Mouse (Mus musculus): ENCODE results near the gene Scarb2. TPM values are rescaled to one million over a fixed set of nuclear protein-coding genes. Genes with fewer than 3 reads are reported as not detected.
"Not testable (repeated sequence)": the region's sequence is repeated elsewhere in the genome, so short reads cannot be mapped to it uniquely, and the experiment has no call there.

Gene Scarb2
- 18.9 and 20.2 TPM in 2 replicates for polyA plus RNA-seq (2014; fragmentation: Nextera tagmentation; extraction: Ambion mirVana)

DNA sequence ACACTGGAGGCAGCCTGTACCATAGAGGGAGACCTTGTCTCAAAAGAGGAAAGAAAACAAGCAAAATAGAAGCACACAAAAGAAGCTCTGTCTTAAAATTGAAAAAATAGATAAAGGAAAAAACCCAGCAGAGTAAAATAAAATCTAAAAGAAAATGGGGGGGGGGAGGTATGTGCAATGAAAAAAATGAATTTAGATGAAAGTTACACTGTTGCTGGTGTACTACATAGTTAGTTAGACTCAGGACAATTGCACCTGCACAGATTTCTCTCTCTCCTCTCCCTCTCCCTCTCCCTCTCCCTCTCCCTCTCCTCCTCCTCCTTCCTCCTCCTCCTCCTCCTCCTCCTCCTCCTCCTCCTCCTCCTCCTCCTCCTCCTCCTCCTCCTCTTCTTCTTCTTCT is at the start of gene Scarb2:
Gene Scarb2 (minus strand): TSS at position 101 of the 400 bp plus-strand sequence.
- Histone ChIP-seq H3K36me3 (replicated peaks; ENCODE audit: control insufficient read depth, insufficient read depth) (no peaks in the 10 kb centered on the region), H3K27ac (peak within 1 kb of the TSS; percentile 98), H3K9ac (peak within 1 kb of the TSS; percentile 89), H3K27me3 (ENCODE audit: control insufficient read depth, insufficient read depth, low read length) (no peaks in the 10 kb centered on the region), H3K9me3 (ENCODE audit: control insufficient read depth, low read length) (no peaks in the 10 kb centered on the region), H3K4me1 (replicated peaks; ENCODE audit: control insufficient read depth, insufficient read depth, low read length) (peaks cover 21% of the 10 kb centered on the region), H3K4me2 (replicated peaks) (peak within 1 kb of the TSS; percentile 57), H3K4me3 (replicated peaks; ENCODE audit: low read length) (peak within 1 kb of the TSS; percentile 64)
- DNase-seq (ENCODE audit: low spot score): no peak
- no peak for ATAC-seq (ENCODE audit: low FRiP score)

DNA sequence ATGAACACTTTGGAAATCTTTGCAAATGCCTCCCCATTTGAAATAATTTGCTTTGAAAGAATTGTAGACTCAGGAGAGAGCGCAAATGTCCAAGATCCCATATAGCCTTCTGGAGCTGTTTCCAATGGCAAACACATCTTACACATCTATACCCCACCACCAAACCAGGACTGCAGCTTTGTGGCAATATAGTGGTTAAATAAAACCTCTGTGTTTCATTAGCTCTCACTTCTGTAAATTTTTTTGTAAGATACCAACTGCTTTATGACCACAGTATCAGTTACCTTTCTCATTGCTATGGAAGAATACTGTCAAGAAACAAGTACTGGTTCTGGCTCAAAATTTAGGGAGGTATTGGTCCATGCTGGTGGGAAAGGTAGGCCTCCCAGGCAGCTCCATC is 49.3 kb upstream of the Scarb2 start:
- Histone ChIP-seq H3K9me3 (ENCODE audit: control insufficient read depth, low read length) (0 out of 2 replicates have a peak, but pooled peaks cover 6% of the 10 kb centered on the region), H3K4me1 (replicated peaks; ENCODE audit: control insufficient read depth, insufficient read depth, low read length) (no peaks in the 10 kb centered on the region), H3K36me3 (replicated peaks; ENCODE audit: control insufficient read depth, insufficient read depth) (no peaks in the 10 kb centered on the region), H3K27me3 (ENCODE audit: control insufficient read depth, insufficient read depth, low read length) (no peaks in the 10 kb centered on the region), H3K4me3 (replicated peaks; ENCODE audit: low read length) (no peak overlapping the region), H3K4me2 (replicated peaks) (no peak overlapping the region), H3K27ac (no peak overlapping the region), H3K9ac (no peak overlapping the region)
- no peak for ATAC-seq (ENCODE audit: low FRiP score)
- no peak for DNase-seq (ENCODE audit: low spot score)
- WGBS: 100% methylated on average over 1 of the region's 1 CpGs

DNA sequence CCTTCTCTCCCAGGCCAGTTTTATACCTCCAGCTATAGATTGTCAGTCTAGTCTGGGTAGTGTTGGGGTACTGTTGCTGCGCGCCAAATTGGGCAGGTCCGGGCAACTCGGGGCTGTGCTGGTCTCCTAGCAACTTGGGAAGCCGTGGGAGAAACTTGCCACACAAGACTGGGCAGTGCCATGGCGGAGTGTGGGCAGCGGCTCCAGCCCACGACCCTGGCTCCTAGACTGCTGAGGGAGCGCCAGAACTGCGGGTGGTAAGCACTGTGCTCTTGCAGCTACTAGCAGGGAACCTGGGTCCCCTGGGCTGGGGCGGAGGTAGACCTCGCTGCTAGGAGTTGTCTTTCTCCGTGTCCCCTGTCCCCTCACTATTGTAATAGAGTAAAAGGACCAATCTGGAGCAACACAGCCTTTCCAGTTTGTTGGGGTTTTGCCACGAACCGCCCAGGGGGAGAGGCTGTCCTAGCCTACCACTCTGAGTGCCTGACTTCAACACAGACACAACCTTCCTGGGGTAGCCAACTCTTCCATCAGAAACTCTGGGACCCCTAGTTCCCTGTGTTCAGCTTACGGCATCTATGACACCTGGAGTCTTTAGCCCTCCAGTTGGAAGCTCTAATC is 48.4 kb upstream of the Scarb2 start, which contains the start of gene Fam47e:
Gene Fam47e (plus strand): TSS at position 179 of the 621 bp plus-strand sequence.
- Histone ChIP-seq H3K27me3 (ENCODE audit: control insufficient read depth, insufficient read depth, low read length) (no peaks in the 10 kb centered on the region), H3K9ac (no peak within 1 kb of the TSS), H3K36me3 (replicated peaks; ENCODE audit: control insufficient read depth, insufficient read depth) (no peaks in the 10 kb centered on the region), H3K9me3 (ENCODE audit: control insufficient read depth, low read length) (0 out of 2 replicates have a peak, but pooled peaks cover 6% of the 10 kb centered on the region), H3K4me3 (replicated peaks; ENCODE audit: low read length) (no peak within 1 kb of the TSS), H3K4me2 (replicated peaks) (no peak within 1 kb of the TSS), H3K4me1 (replicated peaks; ENCODE audit: control insufficient read depth, insufficient read depth, low read length) (no peaks in the 10 kb centered on the region), H3K27ac (no peak within 1 kb of the TSS)
- WGBS: 64% methylated on average over 16 of the region's 16 CpGs
- DNase-seq (ENCODE audit: low spot score): no peak
- ATAC-seq (ENCODE audit: low FRiP score): peak; percentile 81; the same call in 1 of the 2 replicates

DNA sequence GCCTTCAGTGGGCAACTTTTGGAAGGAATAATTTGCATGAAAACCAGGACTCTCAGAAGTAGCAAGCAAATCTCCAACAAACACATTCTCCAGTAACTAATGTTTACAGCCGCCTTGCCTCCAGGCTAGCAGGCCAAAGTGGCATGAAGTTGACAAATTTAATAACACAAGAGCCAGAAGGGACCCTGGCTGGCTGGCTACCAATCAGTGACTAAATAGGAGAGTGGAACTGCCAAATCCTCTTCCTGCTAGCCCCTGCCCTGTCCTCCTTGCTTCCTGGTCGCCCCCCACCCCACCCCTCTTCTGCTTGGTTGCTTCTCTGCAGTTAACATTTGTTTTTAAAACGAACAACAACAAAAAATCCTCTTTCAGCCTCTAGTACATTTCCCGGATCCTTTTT is 47.8 kb upstream of the Scarb2 start:
- Histone ChIP-seq H3K4me1 (replicated peaks; ENCODE audit: control insufficient read depth, insufficient read depth, low read length) (no peaks in the 10 kb centered on the region), H3K27me3 (ENCODE audit: control insufficient read depth, insufficient read depth, low read length) (no peaks in the 10 kb centered on the region), H3K4me2 (replicated peaks) (no peak overlapping the region), H3K36me3 (replicated peaks; ENCODE audit: control insufficient read depth, insufficient read depth) (no peaks in the 10 kb centered on the region), H3K27ac (no peak overlapping the region), H3K9me3 (ENCODE audit: control insufficient read depth, low read length) (0 out of 2 replicates have a peak, but pooled peaks cover 6% of the 10 kb centered on the region), H3K9ac (no peak overlapping the region), H3K4me3 (replicated peaks; ENCODE audit: low read length) (no peak overlapping the region)
- WGBS: 82% methylated on average over 4 of the region's 4 CpGs
- DNase-seq (ENCODE audit: low spot score): no peak
- ATAC-seq (ENCODE audit: low FRiP score): no peak; the same call in 1 of the 2 replicates

DNA sequence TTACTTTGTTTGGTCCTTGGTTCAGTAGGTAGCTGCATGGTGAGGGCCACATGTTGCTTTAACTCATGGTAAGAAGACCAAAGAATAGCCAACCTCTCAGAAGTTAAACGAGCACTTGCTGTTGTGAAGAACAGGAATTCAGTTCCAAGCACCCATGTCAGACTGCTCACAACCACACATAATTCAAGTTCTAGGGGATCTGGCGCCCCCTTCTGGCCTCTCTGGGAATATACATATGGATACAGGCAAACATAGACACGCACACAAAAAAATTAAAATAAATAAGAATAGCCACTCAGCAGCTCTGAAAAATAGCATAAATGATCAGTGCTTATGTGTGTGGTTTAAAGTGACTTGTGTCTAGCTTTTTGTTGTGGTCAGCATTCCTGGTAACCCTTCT is 47.3 kb upstream of the Scarb2 start:
- DNase-seq (ENCODE audit: low spot score) (no peak), ATAC-seq (ENCODE audit: low FRiP score) (no peak)

DNA sequence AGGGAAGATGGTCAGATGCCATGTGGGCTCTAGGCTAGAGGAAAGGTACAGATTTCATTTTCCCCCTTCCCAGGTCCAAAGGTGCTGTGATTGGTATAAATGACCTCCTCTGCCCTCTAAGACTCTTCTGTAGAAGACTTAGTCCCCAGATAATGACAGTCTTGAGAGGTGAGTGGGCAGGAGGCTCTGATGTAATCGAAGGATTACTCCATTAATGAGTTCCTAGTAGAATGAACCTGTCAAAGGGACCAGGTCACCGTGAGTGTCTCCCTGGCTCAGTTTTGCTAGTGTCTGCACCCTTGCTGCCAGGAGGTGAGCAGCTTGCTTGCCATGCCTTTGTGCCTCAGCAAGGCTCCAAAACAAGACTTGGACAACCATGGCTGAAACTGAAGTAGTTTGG is 46.0 kb upstream of the Scarb2 start:
- H3K27me3 ChIP-seq (ENCODE audit: control insufficient read depth, insufficient read depth, low read length): no peaks in the 10 kb centered on the region
- H3K4me3 ChIP-seq (replicated peaks; ENCODE audit: low read length): no peak overlapping the region
- DNase-seq (ENCODE audit: low spot score): no peak
- no peak for ATAC-seq (ENCODE audit: low FRiP score)
- 93% methylated on average over 2 of the region's 2 CpGs for WGBS
- no peak overlapping the region for H3K27ac ChIP-seq
- no peak overlapping the region for H3K9ac ChIP-seq
- H3K9me3 ChIP-seq (ENCODE audit: control insufficient read depth, low read length): 0 out of 2 replicates have a peak, but pooled peaks cover 6% of the 10 kb centered on the region
- H3K4me1 ChIP-seq (replicated peaks; ENCODE audit: control insufficient read depth, insufficient read depth, low read length): no peaks in the 10 kb centered on the region
- no peaks in the 10 kb centered on the region for H3K36me3 ChIP-seq (replicated peaks; ENCODE audit: control insufficient read depth, insufficient read depth)
- H3K4me2 ChIP-seq (replicated peaks): no peak overlapping the region

More for the DNA sequence above, 47.3 kb upstream of the Scarb2 start:
- H3K27me3 ChIP-seq (ENCODE audit: control insufficient read depth, insufficient read depth, low read length): no peaks in the 10 kb centered on the region
- H3K27ac ChIP-seq: no peak overlapping the region
- 66% methylated on average over 3 of the region's 3 CpGs for WGBS
- H3K4me1 ChIP-seq (replicated peaks; ENCODE audit: control insufficient read depth, insufficient read depth, low read length): no peaks in the 10 kb centered on the region
- H3K4me2 ChIP-seq (replicated peaks): no peak overlapping the region
- no peaks in the 10 kb centered on the region for H3K36me3 ChIP-seq (replicated peaks; ENCODE audit: control insufficient read depth, insufficient read depth)
- H3K9me3 ChIP-seq (ENCODE audit: control insufficient read depth, low read length): 0 out of 2 replicates have a peak, but pooled peaks cover 6% of the 10 kb centered on the region
- no peak overlapping the region for H3K9ac ChIP-seq
- H3K4me3 ChIP-seq (replicated peaks; ENCODE audit: low read length): no peak overlapping the region

DNA sequence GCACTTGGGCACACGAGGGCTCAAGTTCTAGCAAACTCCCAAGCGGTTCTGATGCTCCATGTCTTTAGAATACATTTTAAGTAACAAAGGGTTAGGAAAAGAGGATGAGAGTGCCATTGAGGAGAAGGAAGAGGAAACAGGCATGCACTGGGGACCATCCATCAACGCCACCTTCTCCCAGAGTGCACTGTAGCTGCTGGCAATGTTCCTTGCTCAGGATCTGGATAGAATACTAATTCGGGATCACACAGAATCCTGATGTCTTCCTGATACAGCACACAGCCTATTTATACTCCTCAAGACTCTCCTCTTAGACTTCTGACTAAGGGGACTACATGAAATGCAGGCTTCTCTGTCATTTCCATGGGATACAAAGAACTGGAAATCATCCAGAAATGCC is 33.1 kb upstream of the Scarb2 start:
- H3K4me1 ChIP-seq (replicated peaks; ENCODE audit: control insufficient read depth, insufficient read depth, low read length): no peaks in the 10 kb centered on the region
- no peaks in the 10 kb centered on the region for H3K27me3 ChIP-seq (ENCODE audit: control insufficient read depth, insufficient read depth, low read length)
- H3K4me2 ChIP-seq (replicated peaks): no peak overlapping the region
- peak; percentile 37; the same call in 1 of the 2 replicates for ATAC-seq (ENCODE audit: low FRiP score)
- no peak overlapping the region for H3K4me3 ChIP-seq (replicated peaks; ENCODE audit: low read length)
- no peak overlapping the region for H3K27ac ChIP-seq
- H3K36me3 ChIP-seq (replicated peaks; ENCODE audit: control insufficient read depth, insufficient read depth): no peaks in the 10 kb centered on the region
- WGBS: 68% methylated on average over 4 of the region's 4 CpGs
- peak; percentile 33 for DNase-seq (ENCODE audit: low spot score)
- no peak overlapping the region for H3K9ac ChIP-seq
- peaks cover 7% of the 10 kb centered on the region; the same call in 1 of the 2 replicates for H3K9me3 ChIP-seq (ENCODE audit: control insufficient read depth, low read length)

DNA sequence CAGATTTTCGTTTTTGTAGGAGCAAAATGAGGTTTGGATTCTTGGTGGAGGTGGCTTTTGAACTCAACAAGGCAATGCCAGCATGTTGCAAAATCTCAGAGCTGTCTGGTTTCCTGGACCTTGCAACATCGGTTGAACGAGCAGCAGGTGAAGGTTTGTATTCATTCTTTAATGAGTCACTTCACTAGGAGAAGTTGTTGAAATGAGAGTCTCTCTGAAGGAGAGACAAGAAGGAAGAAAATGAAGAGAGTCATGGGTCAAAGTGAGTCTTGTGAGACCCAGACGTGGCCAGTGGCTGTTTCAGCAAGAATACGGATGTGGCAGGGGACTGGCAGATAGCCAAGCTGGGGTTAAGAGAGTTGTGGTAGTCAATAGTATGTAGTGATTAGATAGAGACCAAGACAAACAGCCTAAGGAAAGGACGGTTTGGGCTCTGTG is 18.2 kb upstream of the Scarb2 start:
- Histone ChIP-seq H3K4me1 (replicated peaks; ENCODE audit: control insufficient read depth, insufficient read depth, low read length) (no peaks in the 10 kb centered on the region), H3K9me3 (ENCODE audit: control insufficient read depth, low read length) (no peaks in the 10 kb centered on the region), H3K9ac (no peak overlapping the region), H3K4me2 (replicated peaks) (no peak overlapping the region), H3K36me3 (replicated peaks; ENCODE audit: control insufficient read depth, insufficient read depth) (no peaks in the 10 kb centered on the region), H3K27me3 (ENCODE audit: control insufficient read depth, insufficient read depth, low read length) (no peaks in the 10 kb centered on the region), H3K27ac (no peak overlapping the region), H3K4me3 (replicated peaks; ENCODE audit: low read length) (no peak overlapping the region)
- WGBS: 83% methylated on average over 6 of the region's 6 CpGs
- DNase-seq (ENCODE audit: low spot score) (no peak), ATAC-seq (ENCODE audit: low FRiP score) (no peak)

DNA sequence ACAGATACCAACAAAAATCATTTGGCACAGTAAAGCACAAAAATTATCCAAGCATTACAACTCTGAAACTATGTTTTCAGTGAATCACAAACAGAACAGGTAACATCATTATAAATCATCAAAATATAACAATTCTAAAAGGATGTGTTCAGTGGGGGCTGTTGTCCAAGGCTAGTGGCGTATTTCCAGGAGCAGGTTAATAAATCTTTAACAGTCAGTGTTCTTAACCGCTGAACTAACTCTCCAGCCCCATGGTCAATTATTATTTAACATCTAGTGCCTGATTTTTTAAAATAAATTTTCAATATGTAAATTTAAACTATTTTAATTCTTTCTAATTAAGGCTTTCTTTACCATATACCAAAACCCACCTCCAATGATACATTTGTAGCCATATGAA is 14.5 kb upstream of the Scarb2 start:
- H3K4me3 ChIP-seq (replicated peaks; ENCODE audit: low read length); H3K9ac ChIP-seq; DNase-seq (ENCODE audit: low spot score); H3K4me2 ChIP-seq (replicated peaks); H3K36me3 ChIP-seq (replicated peaks; ENCODE audit: control insufficient read depth, insufficient read depth); H3K27ac ChIP-seq; H3K4me1 ChIP-seq (replicated peaks; ENCODE audit: control insufficient read depth, insufficient read depth, low read length); H3K9me3 ChIP-seq (ENCODE audit: control insufficient read depth, low read length); ATAC-seq (ENCODE audit: low FRiP score); H3K27me3 ChIP-seq (ENCODE audit: control insufficient read depth, insufficient read depth, low read length): not testable (repeated sequence)
- WGBS: 82% methylated on average over 2 of the region's 2 CpGs
